Mouse (Mus musculus) thymus, adult 2 months (tissue): ENCODE results near the gene Slc31a2.

ENCODE experiments used
- CTCF ChIP-seq: fragments of 200-500 bp; IDR thresholded peaks from 2 replicates; pipeline ENCODE4 v1.5.1; 2012; ENCODE audit warnings: mild to moderate bottlenecking, control low read depth, low read length, moderate library complexity, borderline replicate concordance; ENCODE audit not compliant: control insufficient read depth, poor library complexity, insufficient read depth; ENCODE audit errors: extremely low read depth
- POLR2A ChIP-seq: fragments of 200-500 bp; IDR thresholded peaks from 2 replicates; pipeline ENCODE4 v1.6.1; 2012; ENCODE audit warnings: mild to moderate bottlenecking, low read length, control low read depth, moderate library complexity; ENCODE audit not compliant: control insufficient read depth, poor library complexity, insufficient read depth; ENCODE audit errors: extremely low read depth

DNA sequence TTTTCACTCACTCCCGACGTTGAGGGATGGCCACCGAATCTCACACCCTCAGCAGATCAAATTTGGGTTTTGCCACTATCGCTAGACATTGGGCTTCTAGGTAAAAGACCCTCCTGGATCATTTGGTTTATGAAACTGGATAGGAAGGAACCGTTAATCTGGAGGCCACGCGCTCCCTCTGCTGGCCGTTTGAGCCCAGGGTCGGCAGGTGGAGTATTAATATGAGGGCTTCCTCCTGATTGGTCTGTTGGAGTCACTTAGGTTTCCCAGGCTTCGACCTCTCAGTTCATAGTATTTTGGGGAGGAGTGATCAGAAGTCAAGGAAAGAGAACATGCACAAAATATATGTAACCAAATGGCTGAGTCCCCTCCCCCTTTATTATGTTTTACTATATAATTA lies 34.0 kb upstream of the Slc31a2 start:
- TF ChIP-seq CTCF (no peak), POLR2A (no peak)
